Mouse (Mus musculus) ES-E14 (cell line): ENCODE data around the gene Rnf166.

Experiments
- MAFK ChIP-seq: IDR thresholded peaks from 2 replicates; pipeline ENCODE4 v1.6.1; 2014; ENCODE audit warnings: mild to moderate bottlenecking, low read depth, low read length, inconsistent platforms; ENCODE audit not compliant: insufficient read depth
- ZNF384 ChIP-seq: IDR thresholded peaks from 2 replicates; pipeline ENCODE4 v1.6.1; 2012; ENCODE audit warnings: low read depth, low read length, inconsistent platforms

GRCm38 (mm10) chr8:122473911-122474421, 1.9 kb downstream of the Rnf166 start:
- TF ChIP-seq ZNF384 (no peak), MAFK (no peak)
